Mouse (Mus musculus): ENCODE measurements at regions not wholly inside any gene's neighbourhood (a gene's known extent, or its start where the extent isn't known, plus 50 kb on each side); places are given as distances from the start of the nearest gene placed in this dataset.

GRCm38 (mm10) chr8:46419402-46419801 lies 51.4 kb upstream of the Acsl1 start:
- no peak overlapping the region for H3K4me3 ChIP-seq (ENCODE audit: low read depth, low read length)
- no peak for ATAC-seq (ENCODE audit: extremely low read depth, insufficient number of reproducible peaks, low FRiP score, poor library complexity, severe bottlenecking)
- H3K27me3 ChIP-seq (ENCODE audit: insufficient read depth, low read length), result no peaks in the 10 kb centered on the region
- H3K36me3 ChIP-seq (replicated peaks), result no peaks in the 10 kb centered on the region
- no peak for DNase-seq (ENCODE audit: low spot score)
- peaks cover 29% of the 10 kb centered on the region for H3K4me1 ChIP-seq (ENCODE audit: insufficient read depth, low read depth, low read length)
- TF ChIP-seq TAL1 (conservative IDR thresholded peaks at IDR 0.05; ENCODE audit: low read depth, low read length) (no peak), POLR2AphosphoS5 (IDR thresholded peaks at IDR 0.05; ENCODE audit: insufficient replicate concordance, low read depth, low read length) (no peak), GATA1 (IDR thresholded peaks at IDR 0.05; ENCODE audit: borderline replicate concordance, low read length) (no peak), CTCF (IDR thresholded peaks at IDR 0.05; ENCODE audit: low read depth, low read length) (no peak), GATA2 (IDR thresholded peaks at IDR 0.05; ENCODE audit: borderline replicate concordance, low read depth, low read length) (no peak)
- H3K9me3 ChIP-seq (replicated peaks), result peaks cover 6% of the 10 kb centered on the region

GRCm38 (mm10) chr8:46420476-46420875 lies 50.4 kb upstream of the Acsl1 start:
- peaks cover 3% of the 10 kb centered on the region for H3K9me3 ChIP-seq (replicated peaks)
- H3K4me1 ChIP-seq (ENCODE audit: insufficient read depth, low read depth, low read length), result peaks cover 24% of the 10 kb centered on the region
- TF ChIP-seq GATA2 (IDR thresholded peaks at IDR 0.05; ENCODE audit: borderline replicate concordance, low read depth, low read length) (no peak), GATA1 (IDR thresholded peaks at IDR 0.05; ENCODE audit: borderline replicate concordance, low read length) (no peak), TAL1 (conservative IDR thresholded peaks at IDR 0.05; ENCODE audit: low read depth, low read length) (no peak), CTCF (IDR thresholded peaks at IDR 0.05; ENCODE audit: low read depth, low read length) (no peak), POLR2AphosphoS5 (IDR thresholded peaks at IDR 0.05; ENCODE audit: insufficient replicate concordance, low read depth, low read length) (no peak)
- DNase-seq (ENCODE audit: low spot score) (no peak), ATAC-seq (ENCODE audit: extremely low read depth, insufficient number of reproducible peaks, low FRiP score, poor library complexity, severe bottlenecking) (no peak)
- no peaks in the 10 kb centered on the region for H3K27me3 ChIP-seq (ENCODE audit: insufficient read depth, low read length)
- H3K4me3 ChIP-seq (ENCODE audit: low read depth, low read length), result no peak overlapping the region
- H3K36me3 ChIP-seq (replicated peaks), result no peaks in the 10 kb centered on the region
